Mouse (Mus musculus) neural tube, embryonic 11.5 days (tissue): ENCODE measurements at regions not wholly inside any gene's neighbourhood (a gene's known extent, or its start where the extent isn't known, plus 50 kb on each side); places are given as distances from the start of the nearest gene placed in this dataset.

ENCODE experiments used
- ATAC-seq: fragments of 200-750 bp; cut with Nextera tagmentation; 2 replicates; pipeline ENCODE4 v1.8.0; 2017; ENCODE audit warnings: moderate number of reproducible peaks, mild to moderate bottlenecking, moderate TSS enrichment, moderate library complexity; ENCODE audit not compliant: insufficient read depth, low FRiP score, low TSS enrichment
- DNase-seq: peaks from one replicate; pipeline ENCODE4 v3.0.0-alpha.2; 2015; ENCODE audit warnings: low spot score
- H3K27ac ChIP-seq: fragments of 300-500 bp; sonication (generic); 2 replicates; pipeline ENCODE4 v1.5.1; 2014; ENCODE audit warnings: low read depth, mild to moderate bottlenecking, low read length
- H3K27me3 ChIP-seq: fragments of 300-500 bp; sonication (generic); 2 replicates; pipeline ENCODE4 v1.6.1; 2014; ENCODE audit warnings: mild to moderate bottlenecking, low read length, mixed read lengths; ENCODE audit not compliant: control insufficient read depth, insufficient read depth
- H3K36me3 ChIP-seq: fragments of 300-500 bp; sonication (generic); 2 replicates; pipeline ENCODE4 v1.6.1; 2014; ENCODE audit warnings: mild to moderate bottlenecking, low read length, moderate library complexity, mixed read lengths; ENCODE audit not compliant: control insufficient read depth, insufficient read depth
- H3K4me1 ChIP-seq: fragments of 300-500 bp; sonication (generic); 2 replicates; pipeline ENCODE4 v1.6.1; 2014; ENCODE audit warnings: low read length, mixed read lengths; ENCODE audit not compliant: control insufficient read depth, insufficient read depth
- H3K4me2 ChIP-seq: fragments of 300-500 bp; sonication (generic); 2 replicates; pipeline ENCODE4 v1.6.1; 2014; ENCODE audit warnings: low read depth, mild to moderate bottlenecking, moderate library complexity
- H3K4me3 ChIP-seq: fragments of 300-500 bp; sonication (generic); 2 replicates; pipeline ENCODE4 v1.5.1; 2014; ENCODE audit warnings: low read depth, low read length
- H3K9ac ChIP-seq: fragments of 300-500 bp; sonication (generic); 2 replicates; pipeline ENCODE4 v1.6.1; 2014; ENCODE audit warnings: mild to moderate bottlenecking, low read length
- H3K9me3 ChIP-seq: fragments of 300-500 bp; sonication (generic); 2 replicates; pipeline ENCODE4 v1.6.1; 2016; ENCODE audit warnings: low read length; ENCODE audit not compliant: control insufficient read depth
- WGBS: fragments of 180-500 bp; shearing (Covaris S2); extraction: QIAGEN DNeasy Blood & Tissue Kit; methylation state at CpG from one replicate; pipeline ENCODE4 v1.1.7; 2014; 5-methylcytosine and 5-hydroxymethylcytosine counted together

- H3K9ac ChIP-seq, result no peak overlapping the region
- DNase-seq, result no peak
- no peaks in the 10 kb centered on the region for H3K27me3 ChIP-seq
- no peaks in the 10 kb centered on the region for H3K36me3 ChIP-seq
- no peak overlapping the region for H3K4me2 ChIP-seq
- H3K4me1 ChIP-seq, result 0 out of 2 replicates have a peak, but pooled peaks cover 4% of the 10 kb centered on the region
- H3K27ac ChIP-seq, result no peak overlapping the region
- 66% methylated on average over 10 of the region's 10 CpGs for WGBS
- no peak for ATAC-seq
- H3K9me3 ChIP-seq, result no peaks in the 10 kb centered on the region
- H3K4me3 ChIP-seq, result no peak overlapping the region
Measured at GRCm38 (mm10) chr16:5538836-5539510, 283.2 kb upstream of the Eef2kmt start.

GRCm38 (mm10) chr16:5537286-5538204, 281.8 kb upstream of the Eef2kmt start:
- 47% methylated on average over 11 of the region's 11 CpGs for WGBS
- Histone ChIP-seq H3K27ac (no peak overlapping the region), H3K4me1 (0 out of 2 replicates have a peak, but pooled peaks cover 4% of the 10 kb centered on the region), H3K9me3 (no peaks in the 10 kb centered on the region), H3K27me3 (no peaks in the 10 kb centered on the region), H3K4me2 (no peak overlapping the region), H3K4me3 (no peak overlapping the region), H3K36me3 (no peaks in the 10 kb centered on the region), H3K9ac (no peak overlapping the region)
- ATAC-seq, result no peak
- peak; percentile 51 for DNase-seq

- no peaks in the 10 kb centered on the region for H3K27me3 ChIP-seq
- WGBS, result 36% methylated on average over 14 of the region's 14 CpGs
- ATAC-seq (no peak), DNase-seq (no peak)
- no peaks in the 10 kb centered on the region for H3K9me3 ChIP-seq
- H3K36me3 ChIP-seq, result no peaks in the 10 kb centered on the region
- H3K4me3 ChIP-seq, result no peak overlapping the region
- H3K4me1 ChIP-seq, result 0 out of 2 replicates have a peak, but pooled peaks cover 4% of the 10 kb centered on the region
- H3K27ac ChIP-seq, result no peak overlapping the region
- no peak overlapping the region for H3K4me2 ChIP-seq
- no peak overlapping the region for H3K9ac ChIP-seq
Measured at GRCm38 (mm10) chr16:5536515-5536972, 280.8 kb upstream of the Eef2kmt start.

DNA sequence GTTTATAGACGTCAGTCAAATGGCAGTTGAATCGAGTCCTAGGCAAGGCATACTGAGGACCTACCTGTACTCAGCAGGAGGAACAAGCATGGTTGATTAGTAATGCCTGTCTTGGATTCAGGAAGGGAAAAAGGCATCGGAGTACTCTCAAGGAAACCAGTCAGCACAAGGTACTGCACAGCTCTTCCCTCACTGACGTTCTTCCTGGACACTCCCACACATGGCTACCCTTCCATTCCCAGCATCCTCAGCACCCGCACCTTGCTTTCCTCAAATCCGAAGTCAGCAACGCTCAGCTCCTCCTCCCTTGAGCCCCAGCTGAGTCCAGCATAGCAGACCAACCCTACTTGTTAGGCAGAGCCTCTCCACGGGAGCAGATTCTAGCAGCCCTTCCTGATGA, 279.6 kb upstream of the Eef2kmt start:
- Histone ChIP-seq H3K9me3 (no peaks in the 10 kb centered on the region), H3K27me3 (no peaks in the 10 kb centered on the region), H3K36me3 (no peaks in the 10 kb centered on the region), H3K4me3 (no peak overlapping the region), H3K9ac (no peak overlapping the region), H3K4me2 (no peak overlapping the region), H3K27ac (no peak overlapping the region), H3K4me1 (0 out of 2 replicates have a peak, but pooled peaks cover 4% of the 10 kb centered on the region)
- WGBS, result 53% methylated on average over 8 of the region's 8 CpGs
- ATAC-seq (no peak), DNase-seq (no peak)

DNA sequence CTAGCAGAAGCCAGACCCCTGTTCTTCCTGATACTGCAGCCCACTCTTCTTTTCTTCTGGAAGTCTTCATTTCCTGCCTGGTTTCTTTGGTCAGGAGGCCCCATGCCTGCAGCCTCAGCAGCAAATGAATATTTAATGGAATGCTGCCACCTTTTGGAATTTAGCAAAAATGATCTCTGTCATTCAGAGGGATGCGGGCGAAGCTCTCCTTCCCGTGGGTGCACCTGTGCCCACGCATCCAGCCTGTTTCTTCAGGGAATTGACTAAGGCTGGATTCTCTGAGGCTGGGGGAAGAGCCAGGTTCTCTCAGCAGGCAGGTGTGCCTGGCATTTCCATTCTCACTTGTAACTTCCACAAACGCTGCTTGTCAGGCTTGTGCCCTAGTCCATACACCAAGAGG, 279.1 kb upstream of the Eef2kmt start:
- Histone ChIP-seq H3K27ac (no peak overlapping the region), H3K9ac (no peak overlapping the region), H3K36me3 (no peaks in the 10 kb centered on the region), H3K9me3 (no peaks in the 10 kb centered on the region), H3K4me3 (no peak overlapping the region), H3K4me2 (no peak overlapping the region), H3K4me1 (0 out of 2 replicates have a peak, but pooled peaks cover 4% of the 10 kb centered on the region), H3K27me3 (no peaks in the 10 kb centered on the region)
- 61% methylated on average over 5 of the region's 5 CpGs for WGBS
- ATAC-seq (no peak), DNase-seq (no peak)

DNA sequence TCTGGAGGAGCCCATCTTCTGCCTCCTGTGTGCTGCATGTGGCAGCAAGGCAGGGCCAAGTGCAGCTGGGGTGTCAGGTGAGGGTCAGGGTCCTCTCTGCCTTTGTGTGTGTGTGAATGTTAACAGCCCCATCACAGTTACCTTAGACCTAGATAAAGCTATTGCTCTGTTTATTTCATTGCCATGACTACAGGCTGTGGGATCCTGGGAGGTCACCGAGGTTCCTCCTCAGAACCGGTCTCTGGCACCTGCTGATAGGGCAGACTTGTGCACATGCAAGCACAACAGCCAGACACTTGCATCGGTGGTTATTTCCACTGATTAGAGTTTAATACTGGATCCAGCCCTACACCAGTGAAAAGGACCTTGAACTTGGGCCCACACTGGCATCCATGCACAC, 278.6 kb upstream of the Eef2kmt start:
- ATAC-seq, result no peak

DNA sequence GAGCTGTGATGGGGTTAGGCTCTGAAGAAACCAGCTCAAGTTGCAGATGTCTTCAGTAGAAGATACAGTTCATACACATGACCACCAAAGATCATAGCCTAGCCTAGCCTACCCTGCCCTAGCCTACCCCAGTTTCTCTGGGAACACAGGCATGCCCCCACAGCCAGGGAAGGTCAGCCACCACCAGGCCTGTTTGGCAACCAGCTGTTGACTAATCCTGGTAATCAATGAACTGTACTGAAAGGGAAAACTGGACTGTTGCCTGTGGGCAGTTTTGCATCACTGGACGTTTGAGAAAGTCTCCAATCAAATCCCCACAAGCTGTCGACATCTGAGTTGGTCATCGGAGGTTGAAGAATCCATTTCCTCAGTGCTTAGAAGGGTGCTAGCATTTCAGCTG, 276.5 kb upstream of the Eef2kmt start:
- 73% methylated on average over 3 of the region's 3 CpGs for WGBS
- DNase-seq, result no peak
- H3K36me3 ChIP-seq, result no peaks in the 10 kb centered on the region
- H3K4me3 ChIP-seq, result no peak overlapping the region
- ATAC-seq, result no peak
- no peak overlapping the region for H3K27ac ChIP-seq
- H3K9ac ChIP-seq, result no peak overlapping the region
- H3K27me3 ChIP-seq, result no peaks in the 10 kb centered on the region
- no peak overlapping the region for H3K4me2 ChIP-seq
- H3K4me1 ChIP-seq, result 0 out of 2 replicates have a peak, but pooled peaks cover 4% of the 10 kb centered on the region
- H3K9me3 ChIP-seq, result no peaks in the 10 kb centered on the region

More for the DNA sequence above, 278.6 kb upstream of the Eef2kmt start:
- DNase-seq, result no peak
- Histone ChIP-seq H3K4me3 (no peak overlapping the region), H3K27me3 (no peaks in the 10 kb centered on the region), H3K4me1 (0 out of 2 replicates have a peak, but pooled peaks cover 4% of the 10 kb centered on the region), H3K36me3 (no peaks in the 10 kb centered on the region), H3K27ac (no peak overlapping the region), H3K9ac (no peak overlapping the region), H3K9me3 (no peaks in the 10 kb centered on the region), H3K4me2 (no peak overlapping the region)
- 71% methylated on average over 3 of the region's 3 CpGs for WGBS

- 94% methylated on average over 2 of the region's 2 CpGs for WGBS
- no peak overlapping the region for H3K9ac ChIP-seq
- no peak overlapping the region for H3K4me3 ChIP-seq
- no peak for ATAC-seq
- no peaks in the 10 kb centered on the region for H3K36me3 ChIP-seq
- no peak overlapping the region for H3K4me2 ChIP-seq
- no peaks in the 10 kb centered on the region for H3K27me3 ChIP-seq
- no peaks in the 10 kb centered on the region for H3K9me3 ChIP-seq
- no peak overlapping the region for H3K27ac ChIP-seq
- DNase-seq, result no peak
- H3K4me1 ChIP-seq, result no peaks in the 10 kb centered on the region
Measured at GRCm38 (mm10) chr16:5529823-5530222, 274.0 kb upstream of the Eef2kmt start.
